Mouse (Mus musculus) ovary, postnatal 14 days (tissue): ENCODE measurements around the gene Gm21985.
"Not testable (repeated sequence)": the region's sequence is repeated elsewhere in the genome, so short reads cannot be mapped to it uniquely, and the experiment has no call there.

ENCODE experiments used
- DNase-seq: peaks from one replicate; pipeline ENCODE4 v3.0.0; 2022; ENCODE audit warnings: low spot score

Gm21985 gene

GRCm38 (mm10) chr2:112265448-112266241 is 469 bp upstream of the Gm21985 start, which contains the start of gene Slc12a6:
Gene Slc12a6, plus strand, starts transcription at chr2:112265825.
- DNase-seq = peak; percentile 78

GRCm38 (mm10) chr2:112266780-112267179 is 666 bp downstream of the Gm21985 start:
- DNase-seq = no peak

GRCm38 (mm10) chr2:112267547-112268269 is 1.6 kb downstream of the Gm21985 start:
- DNase-seq = no peak

GRCm38 (mm10) chr2:112270011-112270410 is 3.9 kb downstream of the Gm21985 start:
- no peak for DNase-seq

- no peak for DNase-seq
Measured at GRCm38 (mm10) chr2:112272909-112273308, 6.8 kb downstream of the Gm21985 start.

- no peak for DNase-seq
Measured at GRCm38 (mm10) chr2:112273474-112273873, 7.4 kb downstream of the Gm21985 start.

GRCm38 (mm10) chr2:112276870-112277269 is 10.8 kb downstream of the Gm21985 start:
- DNase-seq = no peak

GRCm38 (mm10) chr2:112282846-112283245 is 16.7 kb downstream of the Gm21985 start:
- DNase-seq = no peak

- no peak for DNase-seq
Measured at GRCm38 (mm10) chr2:112284363-112285030, 18.4 kb downstream of the Gm21985 start.

GRCm38 (mm10) chr2:112285031-112285390 is 18.9 kb downstream of the Gm21985 start:
- no peak for DNase-seq

- not testable (repeated sequence) for DNase-seq
Measured at GRCm38 (mm10) chr2:112286062-112286461, 19.9 kb downstream of the Gm21985 start.

- no peak for DNase-seq
Measured at GRCm38 (mm10) chr2:112287059-112287458, 20.9 kb downstream of the Gm21985 start.

- no peak for DNase-seq
Measured at GRCm38 (mm10) chr2:112289507-112289906, 23.4 kb downstream of the Gm21985 start.

GRCm38 (mm10) chr2:112292823-112293222 is 26.7 kb downstream of the Gm21985 start:
- DNase-seq = no peak

- no peak for DNase-seq
Measured at GRCm38 (mm10) chr2:112296211-112296610, 30.1 kb downstream of the Gm21985 start.

GRCm38 (mm10) chr2:112298221-112298620 is 32.1 kb downstream of the Gm21985 start:
- DNase-seq = no peak

- DNase-seq = no peak
Measured at GRCm38 (mm10) chr2:112308671-112309070, 42.6 kb downstream of the Gm21985 start.

- no peak for DNase-seq
Measured at GRCm38 (mm10) chr2:112309161-112309600, 43.1 kb downstream of the Gm21985 start.

GRCm38 (mm10) chr2:112315638-112316037 is 49.5 kb downstream of the Gm21985 start:
- no peak for DNase-seq

- no peak for DNase-seq
Measured at GRCm38 (mm10) chr2:112318227-112318626, 52.1 kb downstream of the Gm21985 start.

- no peak for DNase-seq
Measured at GRCm38 (mm10) chr2:112318905-112319304, 52.8 kb downstream of the Gm21985 start.

- DNase-seq = no peak
Measured at GRCm38 (mm10) chr2:112328069-112328777, 62.1 kb downstream of the Gm21985 start.
